Mouse (Mus musculus) CH12.LX (cell line): ENCODE data around the gene Vps18. TPM values are rescaled to one million over a fixed set of nuclear protein-coding genes. Genes with fewer than 3 reads are reported as not detected.

Experiments used
- DNase-seq: peaks from one replicate; pipeline ENCODE4 v3.0.0-alpha.2; 2013; ENCODE audit errors: extremely low read depth
- H3K27ac ChIP-seq: 2 replicates; pipeline ENCODE4 v1.5.1; 2012; ENCODE audit warnings: low read depth, mild to moderate bottlenecking, control low read depth, moderate library complexity; ENCODE audit not compliant: insufficient read depth
- H3K27me3 ChIP-seq: replicated peaks from 2 replicates; pipeline ENCODE3; 2012; ENCODE audit warnings: inconsistent platforms
- H3K36me3 ChIP-seq, 2 experiments: replicated peaks in 1 of 2; 2 replicates each; pipeline versions ENCODE3 to v1.6.1; 2012; ENCODE audit warnings: inconsistent platforms in 1 of 2, low read length in 1 of 2, mild to moderate bottlenecking in 1 of 2, mixed read lengths in 1 of 2, moderate library complexity in 1 of 2; ENCODE audit not compliant: control insufficient read depth in 1 of 2, insufficient read depth in 1 of 2
- H3K4me1 ChIP-seq, 2 experiments: 2 replicates each; pipeline ENCODE4 v1.6.1; 2012; ENCODE audit warnings: inconsistent platforms in 1 of 2, moderate library complexity in 1 of 2; ENCODE audit not compliant: insufficient read depth in 2 of 2, control insufficient read depth in 1 of 2
- H3K4me2 ChIP-seq: 2 replicates; pipeline ENCODE4 v1.6.1; 2012; ENCODE audit warnings: low read depth, mild to moderate bottlenecking, control low read depth; ENCODE audit not compliant: poor library complexity, insufficient read depth, severe bottlenecking
- H3K4me3 ChIP-seq, 3 experiments: fragments of 150-350 bp in 1 of 3; sonication (generic) in 1 of 3; replicated peaks in 1 of 3; 2 replicates each; pipeline versions ENCODE3 to v1.5.1; 2011 to 2012; ENCODE audit warnings: low read depth in 2 of 3, low read length in 2 of 3, mild to moderate bottlenecking in 2 of 3, moderate library complexity in 2 of 3, control low read depth in 1 of 3, improper control_type of control experiment in 1 of 3, inconsistent platforms in 1 of 3, mixed read lengths in 1 of 3; ENCODE audit not compliant: poor library complexity in 1 of 3
- H3K79me2 ChIP-seq: replicated peaks from 2 replicates; pipeline ENCODE4 v1.6.1; 2012; ENCODE audit warnings: mild to moderate bottlenecking, moderate library complexity; ENCODE audit not compliant: control insufficient read depth, poor library complexity, insufficient read depth, severe bottlenecking; ENCODE audit errors: extremely low read depth
- H3K9ac ChIP-seq: 2 replicates; pipeline ENCODE4 v1.6.1; 2012; ENCODE audit warnings: low read depth, mild to moderate bottlenecking, control low read depth, moderate library complexity; ENCODE audit not compliant: insufficient read depth
- H3K9me3 ChIP-seq: replicated peaks from 2 replicates; pipeline ENCODE3; 2012; ENCODE audit warnings: low read length, inconsistent platforms, mixed read lengths
- CHD1 ChIP-seq: IDR thresholded peaks from 2 replicates; pipeline ENCODE4 v1.6.1; 2012; ENCODE audit warnings: low read depth, low read length, improper control_type of control experiment, inconsistent platforms
- CHD2 ChIP-seq: IDR thresholded peaks from 2 replicates; pipeline ENCODE4 v1.6.1; 2011; ENCODE audit warnings: low read length, improper control_type of control experiment
- CTCF ChIP-seq, 2 experiments: IDR thresholded peaks in 1 of 2; conservative IDR thresholded peaks in 1 of 2; 2 replicates each; pipeline ENCODE4 v1.5.1; 2011 to 2012; ENCODE audit warnings: low read depth in 2 of 2, low read length in 2 of 2, improper control_type of control experiment in 1 of 2, inconsistent platforms in 1 of 2, mild to moderate bottlenecking in 1 of 2, moderate library complexity in 1 of 2
- ELF1 ChIP-seq: IDR thresholded peaks from 2 replicates; pipeline ENCODE4 v1.6.1; 2014; ENCODE audit warnings: low read depth, mild to moderate bottlenecking, inconsistent platforms, low read length, improper control_type of control experiment
- ETS1 ChIP-seq: conservative IDR thresholded peaks from 2 replicates; pipeline ENCODE4 v1.6.1; 2012; ENCODE audit warnings: low read depth, mild to moderate bottlenecking, inconsistent platforms, low read length, improper control_type of control experiment, moderate library complexity
- GABPA ChIP-seq: IDR thresholded peaks from 2 replicates; pipeline ENCODE4 v1.6.1; 2012; ENCODE audit warnings: low read depth, low read length, improper control_type of control experiment, inconsistent platforms; ENCODE audit not compliant: insufficient replicate concordance
- HCFC1 ChIP-seq: IDR thresholded peaks from 2 replicates; pipeline ENCODE4 v1.6.1; 2012; ENCODE audit warnings: low read depth, mild to moderate bottlenecking, inconsistent platforms, low read length, improper control_type of control experiment
- IRF4 ChIP-seq: IDR thresholded peaks from 2 replicates; pipeline ENCODE4 v1.6.1; 2014; ENCODE audit warnings: low read depth, mild to moderate bottlenecking, inconsistent platforms, low read length, improper control_type of control experiment
- JUND ChIP-seq: conservative IDR thresholded peaks from 2 replicates; pipeline ENCODE4 v1.6.1; 2011; ENCODE audit warnings: low read depth, low read length, improper control_type of control experiment
- KAT2A ChIP-seq: IDR thresholded peaks from 2 replicates; pipeline ENCODE4 v1.6.1; 2012; ENCODE audit warnings: low read length, improper control_type of control experiment, inconsistent platforms; ENCODE audit not compliant: insufficient replicate concordance
- MAX ChIP-seq: IDR thresholded peaks from 2 replicates; pipeline ENCODE4 v1.6.1; 2011; ENCODE audit warnings: low read length, improper control_type of control experiment
- MAZ ChIP-seq: IDR thresholded peaks from 2 replicates; pipeline ENCODE4 v1.6.1; 2012; ENCODE audit warnings: low read depth, mild to moderate bottlenecking, inconsistent platforms, low read length, improper control_type of control experiment, moderate library complexity
- MEF2A ChIP-seq: IDR thresholded peaks from 2 replicates; pipeline ENCODE4 v1.6.1; 2014; ENCODE audit warnings: low read depth, mild to moderate bottlenecking, inconsistent platforms, low read length, improper control_type of control experiment, borderline replicate concordance
- MXI1 ChIP-seq: IDR thresholded peaks from 2 replicates; pipeline ENCODE4 v1.6.1; 2011; ENCODE audit warnings: mild to moderate bottlenecking, low read depth, low read length, improper control_type of control experiment
- MYC ChIP-seq: IDR thresholded peaks from 2 replicates; pipeline ENCODE4 v1.6.1; 2011; ENCODE audit warnings: low read depth, mild to moderate bottlenecking, improper control_type of control experiment, low read length
- NRF1 ChIP-seq: IDR thresholded peaks from 2 replicates; pipeline ENCODE4 v1.6.1; 2014; ENCODE audit warnings: low read depth, mild to moderate bottlenecking, inconsistent platforms, low read length, improper control_type of control experiment, moderate library complexity
- POLR2A ChIP-seq: IDR thresholded peaks from 2 replicates; pipeline ENCODE4 v1.6.1; 2011; ENCODE audit warnings: low read depth, mild to moderate bottlenecking, improper control_type of control experiment, low read length
- RAD21 ChIP-seq: IDR thresholded peaks from 2 replicates; pipeline ENCODE4 v1.6.1; 2011; ENCODE audit warnings: low read depth, mild to moderate bottlenecking, low read length, improper control_type of control experiment, moderate library complexity
- SIN3A ChIP-seq: IDR thresholded peaks from 2 replicates; pipeline ENCODE4 v1.6.1; 2012; ENCODE audit warnings: low read length, improper control_type of control experiment, inconsistent platforms
- TBP ChIP-seq: conservative IDR thresholded peaks from 2 replicates; pipeline ENCODE4 v1.6.1; 2011; ENCODE audit warnings: low read depth, low read length, improper control_type of control experiment
- UBTF ChIP-seq: IDR thresholded peaks from 2 replicates; pipeline ENCODE4 v1.6.1; 2012; ENCODE audit warnings: low read depth, mild to moderate bottlenecking, inconsistent platforms, low read length, improper control_type of control experiment, moderate library complexity
- ZMIZ1 ChIP-seq: IDR thresholded peaks from 2 replicates; pipeline ENCODE4 v1.6.1; 2012; ENCODE audit warnings: low read depth, mild to moderate bottlenecking, inconsistent platforms, low read length, improper control_type of control experiment
- ZNF384 ChIP-seq: IDR thresholded peaks from 2 replicates; pipeline ENCODE4 v1.6.1; 2012; ENCODE audit warnings: low read depth, low read length, improper control_type of control experiment, inconsistent platforms
- dilution Hi-C: fragments of 300-500 bp; cut with MboI; formaldehyde crosslinking; loops from 2 replicates; pipeline ENCODE4 v1.14.3; 2020; ENCODE audit warnings: low sequenced_read_pairs; ENCODE audit not compliant: extremely low pct_unique_long_range_greater_than_20kb, extremely low pct_ligation_motif_present
- in situ Hi-C: fragments of 300-500 bp; cut with MboI; formaldehyde crosslinking; loops from 3 replicates; pipeline ENCODE4 v1.14.3; 2019; ENCODE audit warnings: low sequenced_read_pairs, low pct_ligation_motif_present, low pct_unique_long_range_greater_than_20kb, mixed read lengths
- polyA plus RNA-seq: library from polyadenylated mRNA; unstranded; fragments of >175 nt; gene quantifications from 2 replicates; pipeline ENCODE4 v1.2.1, GENCODE M21; 2012; ENCODE audit warnings: low read depth; ENCODE audit not compliant: insufficient read length
- total RNA-seq, 2 experiments: library from RNA; depleted of rRNA; stranded (reverse); fragments of 300-350 nt in 1 of 2; fragments of >200 nt in 1 of 2; gene quantifications; 2 replicates each; pipeline ENCODE4 v1.2.3; 2012 to 2014

Gene Vps18
- total and polyA plus RNA-seq, 3 experiments = 8.7 to 17.9 (median 15.4) TPM

DNA sequence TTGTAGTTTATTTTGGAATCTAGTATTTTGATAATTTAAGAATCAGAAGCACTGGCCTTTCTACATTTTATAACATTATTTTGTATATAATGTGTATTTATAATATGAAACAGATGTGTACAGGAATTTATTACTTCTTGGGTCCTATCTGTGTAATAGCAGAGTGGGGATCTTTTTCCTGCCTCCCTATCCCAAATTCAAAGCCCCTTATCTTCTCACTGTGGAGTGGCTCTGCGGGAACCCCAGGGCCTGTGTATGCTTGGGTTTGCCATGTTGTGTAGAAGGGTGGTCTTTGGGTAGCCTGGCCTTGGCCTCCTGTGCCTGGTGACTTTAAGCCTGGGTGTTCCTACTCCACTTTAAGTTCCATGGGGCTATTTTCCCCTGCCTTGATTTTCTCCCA lies 47.0 kb downstream of the Vps18 start:
- TF ChIP-seq MEF2A (no peak), ZNF384 (no peak), MXI1 (no peak), TBP (no peak), MAX (no peak), KAT2A (no peak), ELF1 (no peak)
- in situ Hi-C loops (no loop called here), dilution Hi-C loops (no loop called here)
- Histone ChIP-seq H3K36me3 (no peaks in the 10 kb centered on the region), H3K9me3 (peaks cover 5% of the 10 kb centered on the region), H3K4me2 (no peak overlapping the region), H3K4me3 (no peak overlapping the region), H3K4me1 (peaks cover 12 to 38% of the 10 kb centered on the region in 2 experiments), H3K9ac (no peak overlapping the region), H3K27ac (no peak overlapping the region), H3K27me3 (peaks cover 23% of the 10 kb centered on the region), H3K79me2 (no peaks in the 10 kb centered on the region)
- no peak for DNase-seq

DNA sequence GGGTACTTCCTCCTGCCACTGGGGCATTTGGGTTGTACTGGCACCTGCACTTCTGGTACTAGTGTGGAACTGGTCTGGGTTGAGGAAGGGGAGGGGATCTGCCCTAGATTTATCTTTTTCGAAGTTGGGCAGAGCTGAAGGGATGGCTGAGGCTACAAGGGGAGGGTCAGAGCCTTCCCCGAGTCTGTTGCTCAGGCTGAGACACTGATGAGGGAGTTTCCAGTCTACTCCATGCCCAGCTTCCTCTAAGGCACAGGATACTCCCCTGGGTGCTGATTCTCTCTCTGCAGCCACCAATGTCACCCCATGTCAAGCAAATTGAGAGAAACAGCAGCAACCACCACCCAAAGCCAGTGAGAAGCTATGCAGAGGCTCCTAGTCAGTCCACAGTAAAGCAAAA lies 47.5 kb downstream of the Vps18 start:
- no peak overlapping the region for H3K4me2 ChIP-seq
- peaks cover 12 to 38% of the 10 kb centered on the region in 2 experiments for H3K4me1 ChIP-seq
- TF ChIP-seq MEF2A (no peak), ELF1 (no peak), KAT2A (no peak), MAZ (no peak), HCFC1 (no peak), SIN3A (no peak), NRF1 (no peak), CTCF (conservative IDR thresholded peaks at IDR 0.05 in 1 of 2, IDR thresholded peaks at IDR 0.05 in 1 of 2; ENCODE audit: low read depth in 2 of 2, low read length in 2 of 2) (no peak), MYC (no peak), CHD1 (no peak), JUND (no peak), POLR2A (no peak), ZMIZ1 (no peak), RAD21 (no peak), ETS1 (no peak), UBTF (no peak), MAX (no peak), IRF4 (no peak), CHD2 (no peak), GABPA (no peak)
- TF ChIP-seq, all 38 proteins: peak for 0
- Histone ChIP-seq H3K79me2 (no peaks in the 10 kb centered on the region), H3K27ac (no peak overlapping the region), H3K27me3 (peaks cover 18% of the 10 kb centered on the region), H3K36me3 (no peaks in the 10 kb centered on the region), H3K4me3 (no peak overlapping the region), H3K9ac (no peak overlapping the region), H3K9me3 (peaks cover 5% of the 10 kb centered on the region)
- in situ Hi-C loops = no loop called here
- no peak for DNase-seq
- dilution Hi-C loops = no loop called here
